Comparison of ENCODE assay signal across 13 mouse cellular contexts in the genomic region with DNA sequence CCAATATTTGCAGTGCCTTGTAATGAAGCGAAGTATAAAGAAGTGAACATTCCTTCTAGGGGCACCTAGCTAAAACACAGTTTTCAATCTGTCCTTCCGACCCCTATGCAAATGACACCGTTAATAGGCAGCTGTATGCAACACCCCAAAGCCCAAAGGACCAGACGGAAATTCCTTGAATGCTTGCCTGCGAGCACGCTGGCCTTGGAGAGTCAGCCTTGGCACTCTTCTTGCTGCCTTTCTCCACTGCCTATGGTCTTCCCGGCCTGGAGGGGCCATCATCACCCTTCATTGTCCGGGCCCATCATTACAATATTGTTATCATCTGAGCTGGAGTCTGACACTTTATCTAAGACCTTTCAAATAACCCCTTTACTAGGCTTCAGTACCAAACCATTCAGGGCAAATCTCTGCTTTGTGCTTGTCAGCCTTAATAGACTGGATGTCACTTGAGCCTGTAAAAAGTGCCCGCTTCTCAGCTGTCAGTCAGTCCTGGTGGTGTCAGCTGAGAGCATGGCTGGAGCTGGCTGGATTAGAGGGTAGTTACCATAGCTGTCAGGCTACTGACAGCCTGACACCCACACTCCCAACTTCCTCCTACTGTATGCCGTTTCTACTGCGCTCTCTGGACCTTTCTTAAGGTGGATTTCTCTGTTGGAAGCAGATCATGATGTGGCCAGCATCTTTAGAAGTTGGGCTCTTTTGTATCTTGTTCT.
A peak's percentile ranks its signal among the peaks of the same experiment; 100 is the strongest.
DNase-seq lines count a peak whose midpoint lies in the region; ATAC-seq and TF ChIP-seq lines count a peak whose summit lies in the region.
"Had no signal": no experiment of that assay in that cellular context is flagged by ENCODE, and none has a peak within 500 bp of the region (broad histone marks: within the 10 kb centered on the region; RNA-seq: fewer than 3 reads in every experiment).

No protein-coding gene starts in this region.

- TF ChIP-seq CTCF in forebrain, postnatal 0 days (IDR thresholded peaks at IDR 0.05; ENCODE audit: low read depth): no peak

- no peaks in the 10 kb centered on the region for H3K27me3 ChIP-seq in hindbrain, embryonic 11.5 days (ENCODE audit: control insufficient read depth, insufficient read depth, low read length)
- H3K27me3 ChIP-seq in hindbrain, embryonic 16.5 days (replicated peaks; ENCODE audit: control insufficient read depth, insufficient read depth, low read length): no peaks in the 10 kb centered on the region
- H3K27me3 ChIP-seq in forebrain, postnatal 0 days (ENCODE audit: insufficient read depth, low read length): no peaks in the 10 kb centered on the region
- H3K27me3 ChIP-seq in limb, embryonic 14.5 days (ENCODE audit: control insufficient read depth, insufficient read depth, low read length): no peaks in the 10 kb centered on the region
- H3K27me3 ChIP-seq: embryonic facial prominence, embryonic 12.5 days had no signal

- no peak overlapping the region for H3K4me2 ChIP-seq in hindbrain, embryonic 11.5 days (replicated peaks; ENCODE audit: low read depth, low read length)
- no peak overlapping the region for H3K4me2 ChIP-seq in hindbrain, embryonic 16.5 days (ENCODE audit: low read length)
- no peak overlapping the region for H3K4me2 ChIP-seq in forebrain, postnatal 0 days (ENCODE audit: low read depth)
- H3K4me2 ChIP-seq in limb, embryonic 14.5 days (replicated peaks; ENCODE audit: low read depth, low read length, severe bottlenecking): peak overlapping the region; percentile 24; the same call in 1 of the 2 replicates
- H3K4me2 ChIP-seq: embryonic facial prominence, embryonic 12.5 days had no signal

- 0 out of 2 replicates have a peak, but pooled peaks have one; percentile 35 for ATAC-seq in hindbrain, embryonic 11.5 days (ENCODE audit: low FRiP score)
- ATAC-seq in hindbrain, embryonic 16.5 days: no peak
- ATAC-seq in forebrain, postnatal 0 days: 0 out of 2 replicates have a peak, but pooled peaks have one; percentile 16
- ATAC-seq in limb, embryonic 14.5 days (ENCODE audit: low FRiP score, low read depth): no peak; the same call in 1 of the 2 replicates

- no peak overlapping the region for H3K9ac ChIP-seq in hindbrain, embryonic 11.5 days (ENCODE audit: low read depth, low read length)
- H3K9ac ChIP-seq in hindbrain, embryonic 16.5 days (ENCODE audit: low read depth, low read length): no peak overlapping the region
- no peak overlapping the region for H3K9ac ChIP-seq in forebrain, postnatal 0 days
- H3K9ac ChIP-seq in limb, embryonic 14.5 days (ENCODE audit: low read depth, low read length, severe bottlenecking): no peak overlapping the region
- H3K9ac ChIP-seq: embryonic facial prominence, embryonic 12.5 days had no signal

- H3K4me1 ChIP-seq in hindbrain, embryonic 11.5 days (replicated peaks; ENCODE audit: control insufficient read depth, insufficient read depth, low read length): no peaks in the 10 kb centered on the region
- H3K4me1 ChIP-seq in hindbrain, embryonic 16.5 days (ENCODE audit: control insufficient read depth, insufficient read depth, low read depth, low read length): 0 out of 2 replicates have a peak, but pooled peaks cover 2% of the 10 kb centered on the region
- H3K4me1 ChIP-seq in forebrain, postnatal 0 days (ENCODE audit: insufficient read depth): no peaks in the 10 kb centered on the region
- peaks cover 27% of the 10 kb centered on the region for H3K4me1 ChIP-seq in limb, embryonic 14.5 days (ENCODE audit: control insufficient read depth, insufficient read depth, low read length)

- no peak overlapping the region for H3K27ac ChIP-seq in hindbrain, embryonic 11.5 days (ENCODE audit: low read depth, low read length)
- H3K27ac ChIP-seq in hindbrain, embryonic 16.5 days (ENCODE audit: low read depth, low read length): no peak overlapping the region
- H3K27ac ChIP-seq in forebrain, postnatal 0 days (ENCODE audit: low read depth, low read length): no peak overlapping the region
- H3K27ac ChIP-seq in limb, embryonic 14.5 days (replicated peaks; ENCODE audit: low read depth, low read length): no peak overlapping the region
- H3K27ac ChIP-seq: embryonic facial prominence, embryonic 12.5 days had no signal

- H3K4me3 ChIP-seq in hindbrain, embryonic 11.5 days (ENCODE audit: low read depth, low read length): no peak overlapping the region
- no peak overlapping the region for H3K4me3 ChIP-seq in hindbrain, embryonic 16.5 days (ENCODE audit: low read length)
- H3K4me3 ChIP-seq in forebrain, postnatal 0 days (ENCODE audit: low read depth, low read length): no peak overlapping the region
- H3K4me3 ChIP-seq in limb, embryonic 14.5 days (replicated peaks; ENCODE audit: low read length): no peak overlapping the region
- H3K4me3 ChIP-seq: embryonic facial prominence, embryonic 12.5 days had no signal

- 47% methylated on average over 11 of the region's 11 CpGs for WGBS in hindbrain, embryonic 11.5 days
- WGBS in hindbrain, embryonic 16.5 days: 31% methylated on average over 11 of the region's 11 CpGs
- 25% methylated on average over 11 of the region's 11 CpGs for WGBS in forebrain, postnatal 0 days
- WGBS in limb, embryonic 14.5 days: 22% methylated on average over 11 of the region's 11 CpGs

- peak; percentile 32 for DNase-seq in hindbrain, embryonic 11.5 days (ENCODE audit: low spot score)
- peak; percentile 41 for DNase-seq in embryo, embryonic 10.5 days (ENCODE audit: low spot score)
- DNase-seq in forebrain, postnatal 0 days: no peak
- peak; percentile 41 for DNase-seq in limb, embryonic 14.5 days (ENCODE audit: low spot score)
- DNase-seq in layer of hippocampus, postnatal 36 days: no peak
- DNase-seq in cerebellum, adult 11-12 months: no peak
- DNase-seq in ovary, postnatal 14 days (ENCODE audit: low spot score): no peak
- DNase-seq: gastrocnemius, postnatal 25 days; kidney, adult 8-10 months; left cerebral cortex, postnatal 4 days; thymus, postnatal 25 days had no signal

- no peaks in the 10 kb centered on the region for H3K9me3 ChIP-seq in hindbrain, embryonic 11.5 days (ENCODE audit: control insufficient read depth, low read length)
- no peaks in the 10 kb centered on the region for H3K9me3 ChIP-seq in hindbrain, embryonic 16.5 days (ENCODE audit: control insufficient read depth, low read length)
- no peaks in the 10 kb centered on the region for H3K9me3 ChIP-seq in forebrain, postnatal 0 days (ENCODE audit: low read length)
- H3K9me3 ChIP-seq in limb, embryonic 14.5 days (ENCODE audit: control insufficient read depth, low read length): no peaks in the 10 kb centered on the region
- H3K9me3 ChIP-seq: embryonic facial prominence, embryonic 12.5 days had no signal

- no peak for TF ChIP-seq POLR2A in limb, embryonic 14.5 days (IDR thresholded peaks at IDR 0.05; ENCODE audit: borderline replicate concordance, extremely low read depth, insufficient read depth, insufficient read length)

- H3K36me3 ChIP-seq in hindbrain, embryonic 11.5 days (ENCODE audit: control insufficient read depth, insufficient read depth, low read length): no peaks in the 10 kb centered on the region
- H3K36me3 ChIP-seq in hindbrain, embryonic 16.5 days (ENCODE audit: control insufficient read depth, insufficient read depth, low read length): no peaks in the 10 kb centered on the region
- no peaks in the 10 kb centered on the region for H3K36me3 ChIP-seq in forebrain, postnatal 0 days (ENCODE audit: insufficient read depth)
- no peaks in the 10 kb centered on the region for H3K36me3 ChIP-seq in limb, embryonic 14.5 days (ENCODE audit: control insufficient read depth, insufficient read depth, low read length)
- H3K36me3 ChIP-seq: embryonic facial prominence, embryonic 12.5 days had no signal

Comparison
In these comparisons a context has a peak if more than half of its experiments do, and no peak if none do; other contexts are left out.
1. ATAC-seq: peak in hindbrain, embryonic 11.5 days (single experiment) and forebrain, postnatal 0 days (single experiment); none in hindbrain, embryonic 16.5 days (single experiment) and limb, embryonic 14.5 days (single experiment).
2. DNase-seq: peak in hindbrain, embryonic 11.5 days (single experiment), embryo, embryonic 10.5 days (single experiment) and limb, embryonic 14.5 days (single experiment); none in forebrain, postnatal 0 days (single experiment), layer of hippocampus, postnatal 36 days (0 of 2), cerebellum, adult 11-12 months (single experiment) and ovary, postnatal 14 days (single experiment).